Mouse (Mus musculus): ENCODE results near the gene U2af1l4. TPM values are rescaled to one million over a fixed set of nuclear protein-coding genes. Genes with fewer than 3 reads are reported as not detected.

U2af1l4 gene
- polyA plus RNA-seq, 1 experiment from 2014 or later, result 86.0 TPM

DNA sequence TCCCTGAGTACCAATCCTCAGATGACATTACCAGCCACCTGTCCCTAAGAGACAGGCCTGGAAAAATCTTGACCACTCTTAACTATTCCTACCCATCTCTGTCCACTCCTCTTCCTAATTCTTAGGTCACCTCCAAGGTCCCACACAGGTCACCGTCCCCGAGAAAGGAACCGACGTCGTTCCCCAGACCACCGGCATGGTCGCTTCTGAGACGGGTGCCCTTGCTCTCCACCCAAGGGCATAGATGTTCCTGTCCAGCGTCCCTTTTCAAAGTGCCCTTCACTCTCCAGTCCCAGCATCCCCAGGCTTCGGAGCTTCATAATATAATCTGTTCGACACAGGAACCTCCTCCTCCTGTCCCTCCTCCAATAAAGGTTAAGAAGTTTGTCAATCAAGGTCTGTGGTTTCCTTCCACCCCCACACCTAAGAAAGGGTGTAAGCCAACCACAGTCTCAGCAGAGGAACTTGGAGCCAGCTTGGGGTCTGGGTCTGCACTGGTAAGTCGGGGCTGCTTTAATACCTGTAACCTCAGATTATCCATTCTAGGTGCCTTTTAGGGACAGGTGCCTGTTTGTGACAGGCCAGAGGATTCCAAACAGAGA is 2.0 kb downstream of the U2af1l4 start, which contains the start of gene Igflr1:
Gene Igflr1, plus strand, starts transcription at position 458 of the 602 bp plus-strand sequence.
- 94% methylated on average over 12 of the region's 12 CpGs for WGBS
- Histone ChIP-seq H3K27me3 (replicated peaks; ENCODE audit: insufficient read depth, low read length) (no peaks in the 10 kb centered on the region), H3K9ac (replicated peaks; ENCODE audit: low read depth) (no peak within 1 kb of the TSS), H3K4me2 (replicated peaks; ENCODE audit: low read depth, low read length) (no peak within 1 kb of the TSS), H3K4me1 (ENCODE audit: insufficient read depth, low read depth, low read length) (peaks cover 3% of the 10 kb centered on the region; the same call in 1 of the 2 replicates), H3K36me3 (ENCODE audit: insufficient read depth, low read length) (peaks cover 24% of the 10 kb centered on the region), H3K27ac (ENCODE audit: low read length) (no peak within 1 kb of the TSS), H3K4me3 (ENCODE audit: low read depth, low read length) (no peak within 1 kb of the TSS), H3K9me3 (ENCODE audit: low read length) (no peaks in the 10 kb centered on the region)
- DNase-seq (ENCODE audit: low spot score), result no peak
- no peak for ATAC-seq
- no peak for TF ChIP-seq EP300 (IDR thresholded peaks at IDR 0.05)
- no peak for TF ChIP-seq CTCF (IDR thresholded peaks at IDR 0.05)

DNA sequence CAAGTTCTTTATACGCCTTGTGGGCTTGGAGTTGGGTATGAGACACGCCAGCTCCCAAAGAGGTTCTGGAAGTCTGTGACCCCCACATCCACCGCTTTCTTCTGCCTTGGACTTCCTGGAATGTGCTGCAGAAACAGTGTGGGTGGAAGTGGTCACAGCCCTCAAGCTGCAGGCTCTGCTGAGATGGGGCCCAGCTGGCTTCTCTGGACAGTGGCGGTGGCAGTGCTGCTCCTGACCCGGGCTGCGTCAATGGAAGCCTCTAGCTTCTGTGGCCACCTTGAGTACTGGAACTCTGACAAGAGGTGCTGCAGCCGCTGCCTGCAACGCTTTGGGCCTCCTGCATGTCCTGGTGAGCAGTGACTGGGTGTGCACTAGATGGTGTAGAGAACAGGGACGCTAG is 2.9 kb downstream of the U2af1l4 start:
- peaks cover 3% of the 10 kb centered on the region; the same call in 1 of the 2 replicates for H3K4me1 ChIP-seq (ENCODE audit: insufficient read depth, low read depth, low read length)
- 70% methylated on average over 9 of the region's 9 CpGs for WGBS
- no peak for ATAC-seq
- H3K9ac ChIP-seq (replicated peaks; ENCODE audit: low read depth), result no peak overlapping the region
- peaks cover 24% of the 10 kb centered on the region for H3K36me3 ChIP-seq (ENCODE audit: insufficient read depth, low read length)
- no peak overlapping the region for H3K4me2 ChIP-seq (replicated peaks; ENCODE audit: low read depth, low read length)
- H3K4me3 ChIP-seq (ENCODE audit: low read depth, low read length), result no peak overlapping the region
- H3K27me3 ChIP-seq (replicated peaks; ENCODE audit: insufficient read depth, low read length), result no peaks in the 10 kb centered on the region
- H3K27ac ChIP-seq (ENCODE audit: low read length), result no peak overlapping the region
- H3K9me3 ChIP-seq (ENCODE audit: low read length), result no peaks in the 10 kb centered on the region
- no peak for DNase-seq (ENCODE audit: low spot score)
- TF ChIP-seq EP300 (IDR thresholded peaks at IDR 0.05), result no peak
- no peak for TF ChIP-seq CTCF (IDR thresholded peaks at IDR 0.05)

GRCm38 (mm10) chr7:30567555-30567954 is 4.5 kb downstream of the U2af1l4 start:
- Histone ChIP-seq H3K4me1 (ENCODE audit: insufficient read depth, low read depth, low read length) (peaks cover 3% of the 10 kb centered on the region; the same call in 1 of the 2 replicates), H3K36me3 (ENCODE audit: insufficient read depth, low read length) (peaks cover 36% of the 10 kb centered on the region), H3K27ac (ENCODE audit: low read length) (no peak overlapping the region), H3K4me2 (replicated peaks; ENCODE audit: low read depth, low read length) (no peak overlapping the region), H3K4me3 (ENCODE audit: low read depth, low read length) (no peak overlapping the region), H3K27me3 (replicated peaks; ENCODE audit: insufficient read depth, low read length) (no peaks in the 10 kb centered on the region), H3K9me3 (ENCODE audit: low read length) (no peaks in the 10 kb centered on the region), H3K9ac (replicated peaks; ENCODE audit: low read depth) (no peak overlapping the region)
- 90% methylated on average over 11 of the region's 11 CpGs for WGBS
- no peak for DNase-seq (ENCODE audit: low spot score)
- TF ChIP-seq EP300 (IDR thresholded peaks at IDR 0.05) (no peak), CTCF (IDR thresholded peaks at IDR 0.05) (no peak)
- ATAC-seq, result no peak

GRCm38 (mm10) chr7:30572389-30572788 is 9.3 kb downstream of the U2af1l4 start:
- no peak overlapping the region for H3K9ac ChIP-seq (replicated peaks; ENCODE audit: low read depth)
- DNase-seq (ENCODE audit: low spot score), result no peak
- WGBS, result 86% methylated on average over 5 of the region's 5 CpGs
- H3K4me2 ChIP-seq (replicated peaks; ENCODE audit: low read depth, low read length), result no peak overlapping the region
- H3K9me3 ChIP-seq (ENCODE audit: low read length), result no peaks in the 10 kb centered on the region
- H3K27me3 ChIP-seq (replicated peaks; ENCODE audit: insufficient read depth, low read length), result no peaks in the 10 kb centered on the region
- no peak overlapping the region for H3K4me3 ChIP-seq (ENCODE audit: low read depth, low read length)
- no peak overlapping the region for H3K27ac ChIP-seq (ENCODE audit: low read length)
- no peaks in the 10 kb centered on the region for H3K4me1 ChIP-seq (ENCODE audit: insufficient read depth, low read depth, low read length)
- TF ChIP-seq CTCF (IDR thresholded peaks at IDR 0.05), result no peak
- TF ChIP-seq EP300 (IDR thresholded peaks at IDR 0.05), result no peak
- H3K36me3 ChIP-seq (ENCODE audit: insufficient read depth, low read length), result peaks cover 66% of the 10 kb centered on the region
- ATAC-seq, result no peak

- Histone ChIP-seq H3K4me3 (ENCODE audit: low read depth, low read length) (no peak overlapping the region), H3K27ac (ENCODE audit: low read length) (no peak overlapping the region), H3K9me3 (ENCODE audit: low read length) (no peaks in the 10 kb centered on the region), H3K27me3 (replicated peaks; ENCODE audit: insufficient read depth, low read length) (no peaks in the 10 kb centered on the region), H3K36me3 (ENCODE audit: insufficient read depth, low read length) (peaks cover 71% of the 10 kb centered on the region), H3K4me1 (ENCODE audit: insufficient read depth, low read depth, low read length) (no peaks in the 10 kb centered on the region), H3K9ac (replicated peaks; ENCODE audit: low read depth) (no peak overlapping the region), H3K4me2 (replicated peaks; ENCODE audit: low read depth, low read length) (no peak overlapping the region)
- WGBS, result 43% methylated on average over 2 of the region's 2 CpGs
- ATAC-seq, result no peak
- DNase-seq (ENCODE audit: low spot score), result no peak
- no peak for TF ChIP-seq CTCF (IDR thresholded peaks at IDR 0.05)
- TF ChIP-seq EP300 (IDR thresholded peaks at IDR 0.05), result no peak
Observed at GRCm38 (mm10) chr7:30572969-30573368, 9.9 kb downstream of the U2af1l4 start.

GRCm38 (mm10) chr7:30579950-30580349 is 16.8 kb downstream of the U2af1l4 start:
- TF ChIP-seq EP300 (IDR thresholded peaks at IDR 0.05) (no peak), CTCF (IDR thresholded peaks at IDR 0.05) (no peak)
- Histone ChIP-seq H3K4me3 (ENCODE audit: low read depth, low read length) (no peak overlapping the region), H3K9me3 (ENCODE audit: low read length) (no peaks in the 10 kb centered on the region), H3K4me1 (ENCODE audit: insufficient read depth, low read depth, low read length) (no peaks in the 10 kb centered on the region), H3K27ac (ENCODE audit: low read length) (no peak overlapping the region), H3K27me3 (replicated peaks; ENCODE audit: insufficient read depth, low read length) (no peaks in the 10 kb centered on the region), H3K9ac (replicated peaks; ENCODE audit: low read depth) (no peak overlapping the region), H3K4me2 (replicated peaks; ENCODE audit: low read depth, low read length) (no peak overlapping the region), H3K36me3 (ENCODE audit: insufficient read depth, low read length) (peaks cover 75% of the 10 kb centered on the region)
- DNase-seq (ENCODE audit: low spot score) (no peak), ATAC-seq (no peak)
- 90% methylated on average over 8 of the region's 8 CpGs for WGBS
